Mouse (Mus musculus) erythroblast, embryonic 14.5 days (primary cell): ENCODE measurements around the gene Gm28036. TPM values are rescaled to one million over a fixed set of nuclear protein-coding genes. Genes with fewer than 3 reads are reported as not detected.
"Not testable (repeated sequence)": the region's sequence is repeated elsewhere in the genome, so short reads cannot be mapped to it uniquely, and the experiment has no call there.

Experiments
- H3K27me3 ChIP-seq: 2 replicates; pipeline ENCODE4 v1.6.1; 2012; ENCODE audit warnings: inconsistent platforms; ENCODE audit not compliant: control insufficient read depth
- H3K36me3 ChIP-seq: 2 replicates; pipeline ENCODE4 v1.6.1; 2012; ENCODE audit warnings: mild to moderate bottlenecking, inconsistent platforms; ENCODE audit not compliant: control insufficient read depth
- H3K4me1 ChIP-seq: 2 replicates; pipeline ENCODE4 v1.6.1; 2012; ENCODE audit warnings: inconsistent platforms; ENCODE audit not compliant: control insufficient read depth
- H3K4me3 ChIP-seq: replicated peaks from 2 replicates; pipeline ENCODE3; 2012; ENCODE audit warnings: moderate library complexity, mild to moderate bottlenecking, inconsistent platforms
- H3K9me3 ChIP-seq: 2 replicates; pipeline ENCODE4 v1.6.1; 2012; ENCODE audit warnings: low read length, inconsistent platforms, mixed read lengths; ENCODE audit not compliant: control insufficient read depth
- GATA1 ChIP-seq: IDR thresholded peaks from 2 replicates; pipeline ENCODE4 v1.6.1; 2012; ENCODE audit warnings: low read length, inconsistent platforms, mixed read lengths
- TAL1 ChIP-seq: IDR thresholded peaks from 3 replicates; pipeline ENCODE4 v1.6.1; 2012; ENCODE audit warnings: low read length, inconsistent platforms, mixed read lengths
- polyA plus RNA-seq: library from polyadenylated mRNA; stranded (reverse); fragments of >175 nt; gene quantifications from 2 replicates; pipeline ENCODE4 v1.2.3, GENCODE M21; 2012

The Gm28036 gene
- polyA plus RNA-seq, 1 experiment = not detected

- H3K9me3 ChIP-seq = 0 out of 2 replicates have a peak, but pooled peaks cover 5% of the 10 kb centered on the region
- H3K4me3 ChIP-seq = peak overlapping the region; percentile 79
- H3K4me1 ChIP-seq = peaks cover 32% of the 10 kb centered on the region
- TF ChIP-seq TAL1 = no peak
- no peak for TF ChIP-seq GATA1
- H3K36me3 ChIP-seq = peaks cover 67% of the 10 kb centered on the region
- H3K27me3 ChIP-seq = no peaks in the 10 kb centered on the region
These were observed 16.5 kb upstream of the Gm28036 start for GRCm38 (mm10) chr2:156143367-156143766.

DNA sequence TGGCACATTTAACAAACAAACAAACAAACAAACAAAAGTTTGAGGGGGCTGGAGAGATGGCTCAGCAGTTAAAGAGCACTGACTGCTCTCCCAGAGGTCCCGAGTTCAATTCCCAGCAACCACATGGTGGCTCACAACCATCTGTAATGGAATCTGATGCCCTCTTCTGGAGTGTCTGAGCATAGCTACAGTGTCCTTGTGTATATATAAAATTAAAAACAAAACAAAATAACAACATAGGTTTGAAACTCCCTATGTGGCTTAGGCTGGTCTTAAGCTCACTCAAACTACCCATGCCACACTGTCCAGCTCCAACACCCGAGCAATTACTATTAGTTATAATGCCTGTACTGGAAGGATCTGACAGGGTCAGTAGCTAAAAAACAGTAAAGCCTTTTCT, 15.9 kb upstream of the Gm28036 start:
- peaks cover 32% of the 10 kb centered on the region for H3K4me1 ChIP-seq
- TF ChIP-seq TAL1 = no peak
- TF ChIP-seq GATA1 = no peak
- no peaks in the 10 kb centered on the region for H3K27me3 ChIP-seq
- peaks cover 62% of the 10 kb centered on the region for H3K36me3 ChIP-seq
- H3K9me3 ChIP-seq = 0 out of 2 replicates have a peak, but pooled peaks cover 5% of the 10 kb centered on the region
- H3K4me3 ChIP-seq = peak overlapping the region; percentile 79

DNA sequence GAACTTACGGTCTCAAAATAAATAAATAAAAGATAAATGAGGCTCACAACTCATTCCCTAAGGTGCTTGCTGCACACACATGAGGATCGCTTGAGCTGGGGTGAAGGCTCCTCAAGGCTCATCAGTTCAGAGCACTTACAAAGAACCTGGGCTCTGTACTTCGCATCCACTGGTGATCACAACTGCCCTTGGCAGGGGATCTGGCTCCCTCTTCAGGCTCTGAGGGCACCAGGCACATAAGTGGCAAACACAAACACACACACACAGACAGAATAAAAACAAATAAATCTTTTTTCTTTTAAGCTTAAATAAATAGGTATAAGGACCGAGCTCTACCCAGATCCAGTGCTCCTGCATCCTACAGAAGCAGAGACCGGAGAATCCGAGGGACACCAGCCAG, 8.8 kb upstream of the Gm28036 start:
- H3K4me3 ChIP-seq = no peak overlapping the region
- H3K9me3 ChIP-seq = no peaks in the 10 kb centered on the region
- no peaks in the 10 kb centered on the region for H3K27me3 ChIP-seq
- no peak for TF ChIP-seq TAL1
- no peak for TF ChIP-seq GATA1
- peaks cover 69% of the 10 kb centered on the region for H3K36me3 ChIP-seq
- peaks cover 2% of the 10 kb centered on the region; the same call in 1 of the 2 replicates for H3K4me1 ChIP-seq

DNA sequence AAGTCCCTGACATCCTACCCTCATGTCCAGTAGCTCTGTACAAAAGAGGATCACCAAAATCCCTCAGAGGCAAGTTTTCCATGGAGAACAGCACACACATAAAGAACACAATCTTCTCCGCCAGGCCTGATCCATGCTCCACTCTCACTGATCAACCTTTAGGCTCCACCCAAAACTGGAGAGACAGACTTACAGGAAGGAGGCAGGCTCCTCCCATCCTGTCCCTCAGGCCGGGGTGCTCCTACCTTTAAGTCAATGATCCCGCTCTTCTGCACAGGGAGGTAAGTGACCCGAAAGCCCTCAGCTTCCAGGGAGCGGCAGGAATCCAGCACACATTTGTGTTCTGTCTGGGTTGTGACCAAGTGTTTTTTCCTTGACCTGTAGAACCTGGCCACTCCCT, 7.3 kb upstream of the Gm28036 start:
- peaks cover 2% of the 10 kb centered on the region; the same call in 1 of the 2 replicates for H3K4me1 ChIP-seq
- no peaks in the 10 kb centered on the region for H3K9me3 ChIP-seq
- H3K27me3 ChIP-seq = no peaks in the 10 kb centered on the region
- peaks cover 58% of the 10 kb centered on the region for H3K36me3 ChIP-seq
- no peak overlapping the region for H3K4me3 ChIP-seq
- TF ChIP-seq GATA1 (no peak), TAL1 (no peak)

GRCm38 (mm10) chr2:156123731-156124130, 3.2 kb downstream of the Gm28036 start:
- H3K4me1 ChIP-seq = peaks cover 2% of the 10 kb centered on the region; the same call in 1 of the 2 replicates
- H3K4me3 ChIP-seq = no peak overlapping the region
- H3K27me3 ChIP-seq = no peaks in the 10 kb centered on the region
- no peak for TF ChIP-seq TAL1
- TF ChIP-seq GATA1 = no peak
- H3K36me3 ChIP-seq = peaks cover 63% of the 10 kb centered on the region
- no peaks in the 10 kb centered on the region for H3K9me3 ChIP-seq

GRCm38 (mm10) chr2:156119566-156119965, 7.3 kb downstream of the Gm28036 start:
- Histone ChIP-seq H3K27me3 (no peaks in the 10 kb centered on the region), H3K4me1 (peaks cover 2% of the 10 kb centered on the region; the same call in 1 of the 2 replicates), H3K4me3 (no peak overlapping the region), H3K36me3 (peaks cover 25% of the 10 kb centered on the region), H3K9me3 (no peaks in the 10 kb centered on the region)
- no peak for TF ChIP-seq TAL1
- no peak for TF ChIP-seq GATA1

GRCm38 (mm10) chr2:156112080-156112423, 14.8 kb downstream of the Gm28036 start:
- not testable (repeated sequence) for H3K36me3 ChIP-seq, H3K27me3 ChIP-seq, H3K9me3 ChIP-seq
- peak overlapping the region; percentile 97 for H3K4me3 ChIP-seq
- H3K4me1 ChIP-seq = peaks cover 36% of the 10 kb centered on the region

- Histone ChIP-seq H3K4me1 (peaks cover 37% of the 10 kb centered on the region), H3K9me3 (no peaks in the 10 kb centered on the region), H3K4me3 (peak within 1 kb of the TSS; percentile 97), H3K36me3 (peaks cover 13% of the 10 kb centered on the region), H3K27me3 (no peaks in the 10 kb centered on the region)
- TF ChIP-seq GATA1 = no peak
- no peak for TF ChIP-seq TAL1
These were observed 15.4 kb downstream of the Gm28036 start, which contains the start of the genes Cpne1 and Rbm12 for GRCm38 (mm10) chr2:156111358-156112079. Gene Cpne1, minus strand, starts transcription at chr2:156111965. Gene Rbm12, minus strand, starts transcription at chr2:156111978.

DNA sequence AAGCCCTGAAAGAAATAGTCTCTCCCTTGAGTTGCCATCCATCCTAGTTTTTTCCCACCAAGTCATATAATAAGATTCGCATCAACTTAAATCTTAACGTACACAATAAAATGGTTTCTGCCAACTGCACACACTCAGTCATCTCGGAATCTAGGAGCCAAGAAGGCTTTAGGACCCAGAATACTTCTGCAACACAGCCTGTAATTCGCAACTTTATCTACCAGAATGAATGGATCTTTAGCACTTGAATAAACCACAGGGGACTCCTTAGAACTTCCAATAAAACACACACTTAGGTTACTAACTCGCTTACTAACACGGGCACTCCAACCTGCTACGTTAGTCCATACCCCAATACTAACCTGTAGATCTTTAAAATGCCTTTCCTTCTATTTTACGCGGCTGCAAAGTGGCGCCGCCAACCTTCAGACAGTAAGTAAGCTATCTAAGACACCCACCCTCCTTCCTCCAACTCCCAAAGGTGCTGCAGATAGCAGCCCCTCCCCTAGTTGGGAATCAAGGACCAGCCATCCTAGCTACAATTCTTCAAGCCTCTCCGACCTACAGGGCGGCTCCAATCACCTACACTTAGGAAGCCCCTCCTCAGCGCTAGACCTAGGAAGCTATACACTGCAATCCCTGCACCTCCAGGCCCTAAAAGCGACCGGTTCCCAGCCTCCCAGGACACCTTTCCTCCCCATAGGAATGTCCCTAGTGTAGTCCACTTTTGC, 16.1 kb downstream of the Gm28036 start:
- no peaks in the 10 kb centered on the region for H3K27me3 ChIP-seq
- H3K36me3 ChIP-seq = peaks cover 18% of the 10 kb centered on the region
- no peaks in the 10 kb centered on the region for H3K9me3 ChIP-seq
- H3K4me1 ChIP-seq = peaks cover 38% of the 10 kb centered on the region
- peak overlapping the region; percentile 97 for H3K4me3 ChIP-seq
- TF ChIP-seq GATA1 (no peak), TAL1 (no peak)
